Mouse (Mus musculus): ENCODE measurements around the gene Olfr787. TPM values are rescaled to one million over a fixed set of nuclear protein-coding genes. Genes with fewer than 3 reads are reported as not detected.

The Olfr787 gene
- polyA plus RNA-seq, 1 experiment from 2014 or later, result not detected

Other genes with a start within 250 kb of the Olfr787 start
- gene Olfr774, start 225.7 kb upstream of the Olfr787 start, polyA plus RNA-seq (2014; fragmentation: Nextera tagmentation; extraction: Ambion mirVana), result not detected in 2 replicates
- not detected in 2 replicates for gene Olfr775, start 213.4 kb upstream of the Olfr787 start, polyA plus RNA-seq (2014; fragmentation: Nextera tagmentation; extraction: Ambion mirVana)
- 0.08 TPM in 1 of 2 replicates, not detected in the other for gene Olfr776, start 202.7 kb upstream of the Olfr787 start, polyA plus RNA-seq (2014; fragmentation: Nextera tagmentation; extraction: Ambion mirVana)
- not detected in 2 replicates for gene Olfr777, start 190.4 kb upstream of the Olfr787 start, polyA plus RNA-seq (2014; fragmentation: Nextera tagmentation; extraction: Ambion mirVana)
- gene Olfr780, start 143.7 kb upstream of the Olfr787 start, polyA plus RNA-seq (2014; fragmentation: Nextera tagmentation; extraction: Ambion mirVana), result not detected in 2 replicates
- gene Olfr781, start 133.0 kb upstream of the Olfr787 start, polyA plus RNA-seq (2014; fragmentation: Nextera tagmentation; extraction: Ambion mirVana), result not detected in 2 replicates
- gene Olfr782, start 113.0 kb upstream of the Olfr787 start, polyA plus RNA-seq (2014; fragmentation: Nextera tagmentation; extraction: Ambion mirVana), result not detected in 2 replicates
- 0.14 TPM in 1 of 2 replicates, not detected in the other for gene Olfr784, start 77.8 kb upstream of the Olfr787 start, polyA plus RNA-seq (2014; fragmentation: Nextera tagmentation; extraction: Ambion mirVana)
- gene Olfr785, start 56.4 kb upstream of the Olfr787 start, polyA plus RNA-seq (2014; fragmentation: Nextera tagmentation; extraction: Ambion mirVana), result not detected in 2 replicates
- not detected in 2 replicates for gene Olfr786, start 34.6 kb upstream of the Olfr787 start, polyA plus RNA-seq (2014; fragmentation: Nextera tagmentation; extraction: Ambion mirVana)
- gene Olfr788, start 9.1 kb downstream of the Olfr787 start, polyA plus RNA-seq (2014; fragmentation: Nextera tagmentation; extraction: Ambion mirVana), result not detected in 2 replicates
- not detected in 2 replicates for gene Olfr789, start 22.9 kb downstream of the Olfr787 start, polyA plus RNA-seq (2014; fragmentation: Nextera tagmentation; extraction: Ambion mirVana)
- not detected in 2 replicates for gene Olfr790, start 36.6 kb downstream of the Olfr787 start, polyA plus RNA-seq (2014; fragmentation: Nextera tagmentation; extraction: Ambion mirVana)
- not detected in 2 replicates for gene Olfr791, start 59.9 kb downstream of the Olfr787 start, polyA plus RNA-seq (2014; fragmentation: Nextera tagmentation; extraction: Ambion mirVana)
- not detected in 2 replicates for gene Olfr792, start 77.3 kb downstream of the Olfr787 start, polyA plus RNA-seq (2014; fragmentation: Nextera tagmentation; extraction: Ambion mirVana)
- not detected in 2 replicates for gene Olfr794, start 105.8 kb downstream of the Olfr787 start, polyA plus RNA-seq (2014; fragmentation: Nextera tagmentation; extraction: Ambion mirVana)
- not detected in 2 replicates for gene Olfr796, start 150.7 kb downstream of the Olfr787 start, polyA plus RNA-seq (2014; fragmentation: Nextera tagmentation; extraction: Ambion mirVana)
- not detected in 2 replicates for gene Olfr798, start 166.1 kb downstream of the Olfr787 start, polyA plus RNA-seq (2014; fragmentation: Nextera tagmentation; extraction: Ambion mirVana)
- gene Olfr799, start 175.6 kb downstream of the Olfr787 start, polyA plus RNA-seq (2014; fragmentation: Nextera tagmentation; extraction: Ambion mirVana), result not detected in 2 replicates
- not detected in 2 replicates for gene Olfr800, start 195.8 kb downstream of the Olfr787 start, polyA plus RNA-seq (2014; fragmentation: Nextera tagmentation; extraction: Ambion mirVana)
- not detected in 2 replicates for gene Olfr801, start 212.0 kb downstream of the Olfr787 start, polyA plus RNA-seq (2014; fragmentation: Nextera tagmentation; extraction: Ambion mirVana)
- gene Olfr802, start 226.3 kb downstream of the Olfr787 start, polyA plus RNA-seq (2014; fragmentation: Nextera tagmentation; extraction: Ambion mirVana), result not detected in 2 replicates
- not detected in 2 replicates for gene Olfr803, start 232.4 kb downstream of the Olfr787 start, polyA plus RNA-seq (2014; fragmentation: Nextera tagmentation; extraction: Ambion mirVana)
- not detected in 2 replicates for gene Olfr804, start 241.3 kb downstream of the Olfr787 start, polyA plus RNA-seq (2014; fragmentation: Nextera tagmentation; extraction: Ambion mirVana)